Mouse (Mus musculus) ES-E14 (cell line): ENCODE measurements around the gene Ddx28. TPM values are rescaled to one million over a fixed set of nuclear protein-coding genes. Genes with fewer than 3 reads are reported as not detected.

Source experiments
- DNase-seq: peaks from one replicate; pipeline ENCODE4 v3.0.0-alpha.2; 2013; ENCODE audit warnings: low read depth, low spot score
- H3K27ac ChIP-seq: 2 replicates; pipeline ENCODE4 v1.5.1; 2012; ENCODE audit warnings: low read depth, mild to moderate bottlenecking, low read length, moderate library complexity, mixed read lengths; ENCODE audit not compliant: poor library complexity, insufficient read depth, severe bottlenecking
- H3K36me3 ChIP-seq: 2 replicates; pipeline ENCODE4 v1.6.1; 2012; ENCODE audit warnings: mild to moderate bottlenecking, low read length, moderate library complexity, mixed read lengths; ENCODE audit not compliant: control insufficient read depth, poor library complexity, insufficient read depth, severe bottlenecking
- H3K4me1 ChIP-seq, 2 experiments: fragments of 150-350 bp in 1 of 2; sonication (generic) in 1 of 2; 2 replicates each; pipeline ENCODE4 v1.6.1; 2012; ENCODE audit warnings: low read length in 2 of 2, mild to moderate bottlenecking in 1 of 2, mixed read lengths in 1 of 2; ENCODE audit not compliant: control insufficient read depth in 2 of 2, insufficient read depth in 2 of 2, poor library complexity in 1 of 2
- H3K4me3 ChIP-seq, 2 experiments: fragments of 150-350 bp in 1 of 2; sonication (generic) in 1 of 2; 2 replicates each; pipeline ENCODE4 v1.5.1; 2012; ENCODE audit warnings: low read length in 2 of 2, low read depth in 1 of 2, mild to moderate bottlenecking in 1 of 2, mixed read lengths in 1 of 2; ENCODE audit not compliant: insufficient read depth in 1 of 2, poor library complexity in 1 of 2, severe bottlenecking in 1 of 2
- H3K9ac ChIP-seq: 2 replicates; pipeline ENCODE4 v1.6.1; 2012; ENCODE audit warnings: low read depth, mild to moderate bottlenecking, low read length, mixed read lengths; ENCODE audit not compliant: poor library complexity, insufficient read depth, severe bottlenecking
- H3K9me3 ChIP-seq: fragments of 150-350 bp; sonication (generic); 2 replicates; pipeline ENCODE4 v1.6.1; 2012; ENCODE audit warnings: low read depth, mild to moderate bottlenecking, low read length; ENCODE audit not compliant: control insufficient read depth, insufficient read depth
- CHD2 ChIP-seq: IDR thresholded peaks from 2 replicates; pipeline ENCODE4 v1.6.1; 2014; ENCODE audit warnings: mild to moderate bottlenecking, low read depth, low read length, inconsistent platforms
- HCFC1 ChIP-seq: IDR thresholded peaks from 2 replicates; pipeline ENCODE4 v1.6.1; 2012; ENCODE audit warnings: low read length, inconsistent platforms, borderline replicate concordance; ENCODE audit not compliant: insufficient read depth
- MAFK ChIP-seq: IDR thresholded peaks from 2 replicates; pipeline ENCODE4 v1.6.1; 2014; ENCODE audit warnings: mild to moderate bottlenecking, low read depth, low read length, inconsistent platforms; ENCODE audit not compliant: insufficient read depth
- ZC3H11A ChIP-seq: IDR thresholded peaks from 2 replicates; pipeline ENCODE4 v1.6.1; 2012; ENCODE audit warnings: low read depth, mild to moderate bottlenecking, inconsistent platforms, low read length, borderline replicate concordance
- ZNF384 ChIP-seq: IDR thresholded peaks from 2 replicates; pipeline ENCODE4 v1.6.1; 2012; ENCODE audit warnings: low read depth, low read length, inconsistent platforms
- in situ Hi-C, 2 experiments: fragments of 600-800 bp; cut with MboI; formaldehyde crosslinking; loops; one replicate each; pipeline ENCODE4 v1.15.1; 2025; ENCODE audit warnings: low sequenced_read_pairs in 2 of 2, inconsistent platforms in 1 of 2; ENCODE audit not compliant: unreplicated experiment in 2 of 2
- total RNA-seq: library from RNA; depleted of rRNA; stranded (reverse); fragments of 300-350 nt; gene quantifications from 2 replicates; pipeline ENCODE4 v1.2.3, GENCODE M21; 2012

The Ddx28 gene
- total RNA-seq, 1 experiment: 31.5 TPM

GRCm38 (mm10) chr8:106044151-106044550 is 32.5 kb upstream of the Ddx28 start:
- in situ Hi-C loops: no loop called here
- Histone ChIP-seq H3K9me3 (no peaks in the 10 kb centered on the region), H3K4me1 (no peaks in the 10 kb centered on the region), H3K4me3 (no peak overlapping the region), H3K36me3 (peaks cover 5% of the 10 kb centered on the region; the same call in 1 of the 2 replicates), H3K9ac (no peak overlapping the region), H3K27ac (no peak overlapping the region)
- DNase-seq: no peak
- TF ChIP-seq CHD2: no peak
- no peak for TF ChIP-seq MAFK
- TF ChIP-seq ZNF384: no peak
- no peak for TF ChIP-seq HCFC1
- no peak for TF ChIP-seq ZC3H11A

DNA sequence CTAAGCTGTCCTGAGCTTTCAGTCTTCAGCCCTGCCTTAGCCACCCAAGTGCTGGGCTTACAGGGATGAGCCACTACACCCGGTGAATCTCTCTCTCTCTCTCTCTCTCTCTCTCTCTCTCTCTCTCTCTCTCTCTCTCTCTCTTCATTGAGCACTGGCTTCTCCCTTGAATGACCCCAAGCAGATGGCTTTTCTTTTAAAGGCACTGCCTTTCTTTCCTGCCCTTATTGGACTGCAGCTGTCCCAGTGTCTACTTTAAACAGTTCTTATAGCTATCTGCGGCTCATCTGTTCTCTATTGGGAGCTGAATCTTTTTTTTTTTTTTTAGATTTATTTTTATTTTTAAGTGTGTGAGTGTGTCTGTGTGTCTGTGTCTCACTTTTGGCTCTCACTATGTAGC is 31.4 kb upstream of the Ddx28 start:
- no peaks in the 10 kb centered on the region for H3K4me1 ChIP-seq
- H3K9me3 ChIP-seq: no peaks in the 10 kb centered on the region
- in situ Hi-C loops: no loop called here
- H3K4me3 ChIP-seq: no peak overlapping the region
- no peak overlapping the region for H3K27ac ChIP-seq
- no peak for DNase-seq
- H3K36me3 ChIP-seq: peaks cover 5% of the 10 kb centered on the region; the same call in 1 of the 2 replicates
- H3K9ac ChIP-seq: no peak overlapping the region
- TF ChIP-seq ZC3H11A (no peak), HCFC1 (no peak), MAFK (no peak), CHD2 (no peak), ZNF384 (no peak)

DNA sequence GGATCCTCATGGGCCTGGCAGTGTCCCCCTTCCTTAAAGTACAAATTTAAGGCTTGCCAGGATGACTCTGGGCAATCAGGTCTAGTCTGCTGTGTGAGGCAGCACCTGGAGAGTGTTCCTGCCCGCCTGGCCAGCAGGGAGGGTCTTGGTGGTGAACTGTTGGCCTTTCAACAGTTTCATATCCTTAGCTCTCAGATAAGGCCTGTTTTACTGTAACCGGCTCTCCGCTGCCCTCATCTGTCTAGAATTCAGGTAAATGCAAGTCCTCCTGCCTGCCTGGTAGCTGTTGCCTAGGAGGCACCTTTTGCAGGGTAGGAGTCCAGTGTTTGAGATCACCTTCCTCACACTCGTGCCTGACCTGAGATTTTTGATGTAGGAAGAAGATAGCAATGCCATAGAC is 28.5 kb upstream of the Ddx28 start:
- no peak for DNase-seq
- Histone ChIP-seq H3K9ac (no peak overlapping the region), H3K9me3 (no peaks in the 10 kb centered on the region), H3K4me3 (no peak overlapping the region), H3K36me3 (peaks cover 4% of the 10 kb centered on the region; the same call in 1 of the 2 replicates), H3K4me1 (no peaks in the 10 kb centered on the region), H3K27ac (no peak overlapping the region)
- TF ChIP-seq CHD2 (no peak), HCFC1 (no peak), MAFK (no peak), ZC3H11A (no peak), ZNF384 (no peak)
- in situ Hi-C loops: no loop called here

DNA sequence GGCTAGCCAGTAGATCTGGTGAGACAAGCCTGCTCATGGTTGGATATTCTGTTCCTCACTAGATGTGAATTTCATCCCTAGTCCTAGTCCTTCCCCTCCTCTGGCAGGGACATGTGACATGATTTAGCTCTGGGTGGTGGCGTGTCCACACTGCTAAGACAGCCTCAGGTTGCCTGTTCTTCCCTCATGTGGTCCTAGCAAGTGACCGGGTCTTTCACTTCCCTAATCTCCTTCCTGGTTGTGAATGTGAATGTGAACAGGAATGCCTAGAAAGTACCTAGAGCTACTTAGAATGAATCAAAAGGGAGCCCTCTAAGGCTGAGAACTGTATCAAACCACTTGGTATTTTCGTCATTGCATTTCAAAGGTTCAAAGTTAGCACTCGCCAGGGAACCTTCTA is 27.9 kb upstream of the Ddx28 start:
- Histone ChIP-seq H3K9ac (no peak overlapping the region), H3K4me3 (no peak overlapping the region), H3K9me3 (no peaks in the 10 kb centered on the region), H3K36me3 (peaks cover 4% of the 10 kb centered on the region; the same call in 1 of the 2 replicates), H3K27ac (no peak overlapping the region), H3K4me1 (no peaks in the 10 kb centered on the region)
- no peak for DNase-seq
- in situ Hi-C loops: no loop called here
- TF ChIP-seq ZNF384: no peak
- TF ChIP-seq CHD2: no peak
- TF ChIP-seq MAFK: no peak
- no peak for TF ChIP-seq ZC3H11A
- TF ChIP-seq HCFC1: no peak

DNA sequence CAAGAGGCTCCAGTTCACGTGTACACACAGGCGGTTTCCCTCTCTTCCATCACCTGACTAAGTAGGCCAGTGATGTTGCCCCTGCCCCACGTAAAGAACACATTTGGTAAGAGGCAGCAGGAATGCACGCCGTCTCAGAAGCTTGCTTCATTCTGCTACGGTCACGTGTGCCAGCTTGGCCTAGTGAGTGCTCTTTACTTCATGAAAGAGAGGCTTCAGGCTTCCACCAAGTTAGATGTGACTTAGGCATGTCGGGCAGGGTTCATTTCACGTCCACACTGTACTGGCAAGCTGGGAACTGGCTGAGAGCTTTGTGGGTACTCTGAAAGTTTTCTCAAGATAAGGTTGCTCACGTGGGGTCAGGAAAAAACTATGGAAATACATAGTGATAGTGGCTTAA is 27.0 kb upstream of the Ddx28 start:
- in situ Hi-C loops: no loop called here
- no peaks in the 10 kb centered on the region for H3K9me3 ChIP-seq

More for the DNA sequence above, 27.0 kb upstream of the Ddx28 start:
- Histone ChIP-seq H3K4me1 (no peaks in the 10 kb centered on the region), H3K27ac (no peak overlapping the region), H3K9ac (no peak overlapping the region), H3K4me3 (no peak overlapping the region), H3K36me3 (no peaks in the 10 kb centered on the region; the same call in 1 of the 2 replicates)
- no peak for DNase-seq
- TF ChIP-seq ZNF384 (no peak), CHD2 (no peak), HCFC1 (no peak)
